Mouse (Mus musculus): Measurements from ENCODE around the gene Osbpl10. TPM values are rescaled to one million over a fixed set of nuclear protein-coding genes. Genes with fewer than 3 reads are reported as not detected.

Gene Osbpl10
- polyA plus RNA-seq, 1 experiment from 2014 or later = 1.4 TPM

GRCm38 (mm10) chr9:115165996-115166395 lies 187.6 kb downstream of the Osbpl10 start:
- no peak overlapping the region for H3K4me3 ChIP-seq (replicated peaks; ENCODE audit: low read length)
- peaks cover 7% of the 10 kb centered on the region; the same call in 1 of the 2 replicates for H3K4me1 ChIP-seq (ENCODE audit: control insufficient read depth, insufficient read depth, low read length)
- H3K9ac ChIP-seq (ENCODE audit: low read length) = no peak overlapping the region
- no peaks in the 10 kb centered on the region for H3K27me3 ChIP-seq (ENCODE audit: control insufficient read depth, insufficient read depth, low read length)
- 51% methylated on average over 8 of the region's 8 CpGs for WGBS
- H3K27ac ChIP-seq (ENCODE audit: low read length) = no peak overlapping the region
- H3K9me3 ChIP-seq (replicated peaks; ENCODE audit: control insufficient read depth, low read length) = no peaks in the 10 kb centered on the region
- no peak overlapping the region for H3K4me2 ChIP-seq (ENCODE audit: low read depth, low read length)
- no peaks in the 10 kb centered on the region for H3K36me3 ChIP-seq (ENCODE audit: control insufficient read depth, insufficient read depth, low read length)
- no peak for ATAC-seq (ENCODE audit: insufficient read depth, low FRiP score)

GRCm38 (mm10) chr9:115169591-115169990 lies 191.2 kb downstream of the Osbpl10 start:
- Histone ChIP-seq H3K4me3 (replicated peaks; ENCODE audit: low read length) (no peak overlapping the region), H3K27ac (ENCODE audit: low read length) (no peak overlapping the region), H3K4me2 (ENCODE audit: low read depth, low read length) (no peak overlapping the region), H3K9me3 (replicated peaks; ENCODE audit: control insufficient read depth, low read length) (no peaks in the 10 kb centered on the region), H3K36me3 (ENCODE audit: control insufficient read depth, insufficient read depth, low read length) (no peaks in the 10 kb centered on the region), H3K9ac (ENCODE audit: low read length) (no peak overlapping the region), H3K4me1 (ENCODE audit: control insufficient read depth, insufficient read depth, low read length) (no peaks in the 10 kb centered on the region), H3K27me3 (ENCODE audit: control insufficient read depth, insufficient read depth, low read length) (no peaks in the 10 kb centered on the region)
- 84% methylated on average over 13 of the region's 13 CpGs for WGBS
- no peak for ATAC-seq (ENCODE audit: insufficient read depth, low FRiP score)

- no peak overlapping the region for H3K4me3 ChIP-seq (replicated peaks; ENCODE audit: low read length)
- 95% methylated on average over 6 of the region's 6 CpGs for WGBS
- H3K9ac ChIP-seq (ENCODE audit: low read length) = no peak overlapping the region
- H3K36me3 ChIP-seq (ENCODE audit: control insufficient read depth, insufficient read depth, low read length) = no peaks in the 10 kb centered on the region
- no peak for ATAC-seq (ENCODE audit: insufficient read depth, low FRiP score)
- H3K9me3 ChIP-seq (replicated peaks; ENCODE audit: control insufficient read depth, low read length) = no peaks in the 10 kb centered on the region
- H3K27me3 ChIP-seq (ENCODE audit: control insufficient read depth, insufficient read depth, low read length) = no peaks in the 10 kb centered on the region
- no peak overlapping the region for H3K27ac ChIP-seq (ENCODE audit: low read length)
- no peaks in the 10 kb centered on the region for H3K4me1 ChIP-seq (ENCODE audit: control insufficient read depth, insufficient read depth, low read length)
- no peak overlapping the region for H3K4me2 ChIP-seq (ENCODE audit: low read depth, low read length)
These were observed 193.7 kb downstream of the Osbpl10 start for GRCm38 (mm10) chr9:115172096-115172495.

GRCm38 (mm10) chr9:115179154-115179553 lies 200.8 kb downstream of the Osbpl10 start:
- Histone ChIP-seq H3K36me3 (ENCODE audit: control insufficient read depth, insufficient read depth, low read length) (no peaks in the 10 kb centered on the region), H3K4me2 (ENCODE audit: low read depth, low read length) (no peak overlapping the region), H3K27me3 (ENCODE audit: control insufficient read depth, insufficient read depth, low read length) (no peaks in the 10 kb centered on the region), H3K9me3 (replicated peaks; ENCODE audit: control insufficient read depth, low read length) (no peaks in the 10 kb centered on the region), H3K4me1 (ENCODE audit: control insufficient read depth, insufficient read depth, low read length) (peaks cover 7% of the 10 kb centered on the region; the same call in 1 of the 2 replicates), H3K9ac (ENCODE audit: low read length) (no peak overlapping the region), H3K27ac (ENCODE audit: low read length) (no peak overlapping the region), H3K4me3 (replicated peaks; ENCODE audit: low read length) (no peak overlapping the region)
- WGBS = 90% methylated on average over 5 of the region's 5 CpGs
- no peak for ATAC-seq (ENCODE audit: insufficient read depth, low FRiP score)

- 49% methylated on average over 8 of the region's 8 CpGs for WGBS
- ATAC-seq (ENCODE audit: insufficient read depth, low FRiP score) = no peak
- no peak overlapping the region for H3K27ac ChIP-seq (ENCODE audit: low read length)
These were observed 201.6 kb downstream of the Osbpl10 start for GRCm38 (mm10) chr9:115179935-115180334.

GRCm38 (mm10) chr9:115186402-115186801 lies 208.0 kb downstream of the Osbpl10 start:
- no peak for ATAC-seq (ENCODE audit: insufficient read depth, low FRiP score)
- H3K27me3 ChIP-seq (ENCODE audit: control insufficient read depth, insufficient read depth, low read length) = no peaks in the 10 kb centered on the region
- no peak overlapping the region for H3K4me2 ChIP-seq (ENCODE audit: low read depth, low read length)
- peaks cover 2% of the 10 kb centered on the region; the same call in 1 of the 2 replicates for H3K4me1 ChIP-seq (ENCODE audit: control insufficient read depth, insufficient read depth, low read length)
- no peak overlapping the region for H3K4me3 ChIP-seq (replicated peaks; ENCODE audit: low read length)
- H3K9me3 ChIP-seq (replicated peaks; ENCODE audit: control insufficient read depth, low read length) = no peaks in the 10 kb centered on the region
- 54% methylated on average over 11 of the region's 11 CpGs for WGBS
- H3K36me3 ChIP-seq (ENCODE audit: control insufficient read depth, insufficient read depth, low read length) = no peaks in the 10 kb centered on the region
- H3K9ac ChIP-seq (ENCODE audit: low read length) = no peak overlapping the region
- H3K27ac ChIP-seq (ENCODE audit: low read length) = no peak overlapping the region

More at GRCm38 (mm10) chr9:115179935-115180334, 201.6 kb downstream of the Osbpl10 start:
- H3K36me3 ChIP-seq (ENCODE audit: control insufficient read depth, insufficient read depth, low read length) = no peaks in the 10 kb centered on the region
- no peaks in the 10 kb centered on the region for H3K27me3 ChIP-seq (ENCODE audit: control insufficient read depth, insufficient read depth, low read length)
- H3K9me3 ChIP-seq (replicated peaks; ENCODE audit: control insufficient read depth, low read length) = no peaks in the 10 kb centered on the region
- no peak overlapping the region for H3K9ac ChIP-seq (ENCODE audit: low read length)
- no peak overlapping the region for H3K4me2 ChIP-seq (ENCODE audit: low read depth, low read length)
- H3K4me1 ChIP-seq (ENCODE audit: control insufficient read depth, insufficient read depth, low read length) = peaks cover 7% of the 10 kb centered on the region; the same call in 1 of the 2 replicates
- H3K4me3 ChIP-seq (replicated peaks; ENCODE audit: low read length) = no peak overlapping the region

GRCm38 (mm10) chr9:115190376-115190942 lies 212.1 kb downstream of the Osbpl10 start:
- Histone ChIP-seq H3K4me3 (replicated peaks; ENCODE audit: low read length) (no peak overlapping the region), H3K4me2 (ENCODE audit: low read depth, low read length) (no peak overlapping the region), H3K9ac (ENCODE audit: low read length) (no peak overlapping the region), H3K36me3 (ENCODE audit: control insufficient read depth, insufficient read depth, low read length) (no peaks in the 10 kb centered on the region), H3K27ac (ENCODE audit: low read length) (no peak overlapping the region), H3K9me3 (replicated peaks; ENCODE audit: control insufficient read depth, low read length) (no peaks in the 10 kb centered on the region), H3K27me3 (ENCODE audit: control insufficient read depth, insufficient read depth, low read length) (no peaks in the 10 kb centered on the region), H3K4me1 (ENCODE audit: control insufficient read depth, insufficient read depth, low read length) (peaks cover 2% of the 10 kb centered on the region; the same call in 1 of the 2 replicates)
- no peak for ATAC-seq (ENCODE audit: insufficient read depth, low FRiP score)
- 59% methylated on average over 9 of the region's 9 CpGs for WGBS

- Histone ChIP-seq H3K4me2 (ENCODE audit: low read depth, low read length) (no peak overlapping the region), H3K27me3 (ENCODE audit: control insufficient read depth, insufficient read depth, low read length) (no peaks in the 10 kb centered on the region), H3K9me3 (replicated peaks; ENCODE audit: control insufficient read depth, low read length) (no peaks in the 10 kb centered on the region), H3K9ac (ENCODE audit: low read length) (no peak overlapping the region), H3K36me3 (ENCODE audit: control insufficient read depth, insufficient read depth, low read length) (no peaks in the 10 kb centered on the region), H3K4me3 (replicated peaks; ENCODE audit: low read length) (no peak overlapping the region), H3K4me1 (ENCODE audit: control insufficient read depth, insufficient read depth, low read length) (peaks cover 2% of the 10 kb centered on the region; the same call in 1 of the 2 replicates), H3K27ac (ENCODE audit: low read length) (no peak overlapping the region)
- ATAC-seq (ENCODE audit: insufficient read depth, low FRiP score) = no peak
- WGBS = 74% methylated on average over 3 of the region's 3 CpGs
These were observed 214.5 kb downstream of the Osbpl10 start for GRCm38 (mm10) chr9:115192890-115193289.

- Histone ChIP-seq H3K4me1 (ENCODE audit: control insufficient read depth, insufficient read depth, low read length) (no peaks in the 10 kb centered on the region), H3K27ac (ENCODE audit: low read length) (no peak overlapping the region), H3K4me3 (replicated peaks; ENCODE audit: low read length) (no peak overlapping the region), H3K9me3 (replicated peaks; ENCODE audit: control insufficient read depth, low read length) (no peaks in the 10 kb centered on the region), H3K27me3 (ENCODE audit: control insufficient read depth, insufficient read depth, low read length) (no peaks in the 10 kb centered on the region), H3K4me2 (ENCODE audit: low read depth, low read length) (no peak overlapping the region), H3K9ac (ENCODE audit: low read length) (no peak overlapping the region), H3K36me3 (ENCODE audit: control insufficient read depth, insufficient read depth, low read length) (no peaks in the 10 kb centered on the region)
- WGBS = 56% methylated on average over 7 of the region's 7 CpGs
- peak; percentile 53; the same call in 1 of the 2 replicates for ATAC-seq (ENCODE audit: insufficient read depth, low FRiP score)
These were observed 218.7 kb downstream of the Osbpl10 start for GRCm38 (mm10) chr9:115197082-115197481.

All from stomach, embryonic 16.5 days (tissue).